In genomic region chr3:129693581-129693980, GRCm38 (mm10) we compare ENCODE assay signal across 20 mouse cellular contexts.
DNase-seq lines count a peak whose midpoint lies in the region; ATAC-seq lines count a peak whose summit lies in the region.
"Had no signal": no experiment of that assay in that cellular context is flagged by ENCODE, and none has a peak within 500 bp of the region (broad histone marks: within the 10 kb centered on the region; RNA-seq: fewer than 3 reads in every experiment).

No protein-coding gene starts in this region.

- peak; percentile 60; the same call in 1 of the 2 replicates for ATAC-seq in limb, embryonic 12.5 days (ENCODE audit: insufficient number of reproducible peaks, insufficient read depth, low FRiP score, low TSS enrichment, low read depth)
- ATAC-seq: forebrain, embryonic 14.5 days had no signal

- H3K27me3 ChIP-seq in limb, embryonic 12.5 days, result no peaks in the 10 kb centered on the region
- H3K27me3 ChIP-seq in limb, embryonic 10.5 days (ENCODE audit: low read depth, poor library complexity, severe bottlenecking), result no peaks in the 10 kb centered on the region
- H3K27me3 ChIP-seq: embryonic facial prominence, embryonic 13.5 days; liver, embryonic 15.5 days; lung, embryonic 15.5 days; megakaryocyte, embryonic 14.5 days had no signal

- H3K36me3 ChIP-seq in limb, embryonic 12.5 days, result no peaks in the 10 kb centered on the region
- no peaks in the 10 kb centered on the region for H3K36me3 ChIP-seq in limb, embryonic 10.5 days
- H3K36me3 ChIP-seq: embryonic facial prominence, embryonic 13.5 days; liver, embryonic 15.5 days; lung, embryonic 15.5 days had no signal

- 75% methylated on average over 4 of the region's 4 CpGs for WGBS in limb, embryonic 12.5 days
- WGBS in limb, embryonic 10.5 days, result 90% methylated on average over 4 of the region's 4 CpGs

- no peaks in the 10 kb centered on the region for H3K4me1 ChIP-seq in limb, embryonic 12.5 days (replicated peaks)
- no peaks in the 10 kb centered on the region for H3K4me1 ChIP-seq in limb, embryonic 10.5 days
- H3K4me1 ChIP-seq: embryonic facial prominence, embryonic 13.5 days; liver, embryonic 15.5 days; lung, embryonic 15.5 days had no signal

- DNase-seq in heart, adult 11 months, result peak; percentile 55
- DNase-seq in heart, adult 8-10 months (ENCODE audit: low spot score), result no peak
- no peak for DNase-seq in limb, embryonic 10.5 days (ENCODE audit: low spot score)
- DNase-seq in spleen, postnatal 4 days (ENCODE audit: low spot score in 2 of 2), result peak; percentile 9 to 58
- no peak for DNase-seq in spleen, adult 18-20 months
- no peak for DNase-seq in right cerebral cortex, postnatal 10 days (ENCODE audit: low spot score in 2 of 2)
- DNase-seq: adrenal gland, postnatal 25 days; cerebellum, adult 9-10 months; kidney, adult 9 months; kidney, postnatal 36 days; layer of hippocampus, postnatal 36 days; liver; lung, postnatal 36 days had no signal

- no peaks in the 10 kb centered on the region for H3K9me3 ChIP-seq in limb, embryonic 12.5 days
- H3K9me3 ChIP-seq in limb, embryonic 10.5 days (replicated peaks), result no peaks in the 10 kb centered on the region
- H3K9me3 ChIP-seq: embryonic facial prominence, embryonic 13.5 days; liver, embryonic 15.5 days; lung, embryonic 15.5 days; megakaryocyte, embryonic 14.5 days had no signal

- no peak overlapping the region for H3K27ac ChIP-seq in limb, embryonic 12.5 days
- H3K27ac ChIP-seq in limb, embryonic 10.5 days, result no peak overlapping the region
- H3K27ac ChIP-seq: embryonic facial prominence, embryonic 13.5 days; liver, embryonic 15.5 days; lung, embryonic 15.5 days had no signal

- no peak overlapping the region for H3K9ac ChIP-seq in limb, embryonic 12.5 days (replicated peaks)
- H3K9ac ChIP-seq: embryonic facial prominence, embryonic 13.5 days; liver, embryonic 15.5 days; lung, embryonic 15.5 days had no signal

- H3K4me3 ChIP-seq in limb, embryonic 12.5 days (replicated peaks), result no peak overlapping the region
- no peak overlapping the region for H3K4me3 ChIP-seq in limb, embryonic 10.5 days
- H3K4me3 ChIP-seq: embryonic facial prominence, embryonic 13.5 days; liver, embryonic 15.5 days; lung, embryonic 15.5 days; megakaryocyte, embryonic 14.5 days had no signal

- no peak overlapping the region for H3K4me2 ChIP-seq in limb, embryonic 12.5 days
- H3K4me2 ChIP-seq: embryonic facial prominence, embryonic 13.5 days; heart, embryonic 11.5 days; liver, embryonic 15.5 days; lung, embryonic 15.5 days had no signal

Comparison
In these comparisons a context has a peak if more than half of its experiments do, and no peak if none do; other contexts are left out.
1. DNase-seq: peak in heart, adult 11 months (single experiment) and spleen, postnatal 4 days (2 of 2); none in heart, adult 8-10 months (single experiment), limb, embryonic 10.5 days (single experiment), spleen, adult 18-20 months (0 of 2) and right cerebral cortex, postnatal 10 days (0 of 2).